Mouse (Mus musculus): ENCODE measurements around the gene Dao.

GRCm38 (mm10) chr5:113965659-113966185, 37.8 kb upstream of the Dao start:
- TF ChIP-seq CTCF (IDR thresholded peaks at IDR 0.05) (no peak), POLR2A (IDR thresholded peaks at IDR 0.05; ENCODE audit: insufficient read depth, low read depth, low read length) (no peak)
